Mouse (Mus musculus) E14TG2a.4 (cell line): ENCODE data around the gene Slc9a1.

Experiments used
- CTCF ChIP-seq: conservative IDR thresholded peaks from 2 replicates; pipeline ENCODE4 v1.5.1; 2014; ENCODE audit warnings: low read length
- POU5F1 ChIP-seq: IDR thresholded peaks from 2 replicates; pipeline ENCODE4 v1.6.1; 2014; ENCODE audit warnings: low read length, borderline replicate concordance

DNA sequence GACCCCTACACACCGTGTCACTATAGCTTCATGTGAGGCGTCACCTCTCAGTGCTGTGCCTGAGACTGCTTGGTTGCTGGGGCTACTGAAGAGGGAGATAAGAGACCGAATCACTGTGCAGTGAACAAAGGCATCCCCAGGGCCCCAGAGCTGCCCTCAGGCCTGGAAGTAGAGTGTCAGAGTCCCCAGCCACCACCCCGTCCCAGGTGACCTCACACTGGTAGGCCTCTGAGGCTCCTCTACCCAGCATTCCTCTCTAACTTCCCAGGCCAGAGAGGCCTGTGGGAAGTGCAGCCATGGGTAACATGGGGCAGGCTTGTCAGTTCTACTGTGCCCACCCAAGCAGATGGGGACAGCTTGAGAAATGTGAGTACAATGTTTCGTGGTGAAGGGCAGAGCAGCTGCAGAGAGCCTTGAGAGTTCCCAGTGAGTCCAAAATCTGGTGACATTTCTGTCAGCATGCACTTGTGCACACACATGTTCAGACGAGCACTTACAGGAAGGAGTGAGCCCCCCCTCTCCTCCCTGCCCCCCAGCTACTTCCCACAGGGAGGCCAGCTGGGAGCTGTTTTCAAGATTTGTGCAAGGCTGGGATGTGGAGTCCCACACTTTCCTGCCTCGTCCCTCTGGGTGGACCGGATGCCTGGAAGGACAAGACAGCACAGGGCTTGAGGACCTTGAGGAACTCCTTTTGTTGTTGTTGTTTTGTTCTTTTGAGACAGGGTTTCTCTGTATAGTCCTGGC, 37.0 kb downstream of the Slc9a1 start:
- no peak for TF ChIP-seq CTCF
- no peak for TF ChIP-seq POU5F1
